Mouse (Mus musculus) testis, adult 2 months (tissue): Measurements from ENCODE around the gene Acod1.

Source experiments
- CTCF ChIP-seq: fragments of 200-500 bp; IDR thresholded peaks from 2 replicates; pipeline ENCODE4 v1.5.1; 2012; ENCODE audit warnings: low read depth, mild to moderate bottlenecking, inconsistent platforms, low read length, moderate library complexity; ENCODE audit not compliant: control insufficient read depth, insufficient read depth, insufficient replicate concordance
- POLR2A ChIP-seq: fragments of 200-500 bp; IDR thresholded peaks from 2 replicates; pipeline ENCODE4 v1.6.1; 2012; ENCODE audit warnings: low read depth, mild to moderate bottlenecking, inconsistent platforms, low read length, moderate library complexity; ENCODE audit not compliant: control insufficient read depth

- TF ChIP-seq POLR2A (no peak), CTCF (no peak)
Measured at GRCm38 (mm10) chr14:103079209-103079977, 32.6 kb downstream of the Acod1 start.
